Mouse (Mus musculus) ES-Bruce4 (cell line): ENCODE results near the gene Ryr3. TPM values are rescaled to one million over a fixed set of nuclear protein-coding genes. Genes with fewer than 3 reads are reported as not detected.

Experiments
- H3K27ac ChIP-seq: 2 replicates; pipeline ENCODE4 v1.5.1; 2012; ENCODE audit warnings: low read length, inconsistent platforms; ENCODE audit not compliant: insufficient read depth
- H3K27me3 ChIP-seq: 2 replicates; pipeline ENCODE4 v1.6.1; 2012; ENCODE audit warnings: mild to moderate bottlenecking, low read length, inconsistent platforms; ENCODE audit not compliant: control insufficient read depth, poor library complexity, insufficient read depth, severe bottlenecking
- H3K36me3 ChIP-seq: 2 replicates; pipeline ENCODE4 v1.6.1; 2012; ENCODE audit warnings: inconsistent platforms, mild to moderate bottlenecking, low read length, moderate library complexity; ENCODE audit not compliant: control insufficient read depth, poor library complexity, insufficient read depth, severe bottlenecking
- H3K4me1 ChIP-seq: one replicate; pipeline ENCODE4 v1.8.1; 2011; ENCODE audit warnings: low read length; ENCODE audit not compliant: control insufficient read depth, insufficient read depth
- H3K4me3 ChIP-seq: 2 replicates; pipeline ENCODE4 v1.5.1; 2011; ENCODE audit warnings: low read depth, mild to moderate bottlenecking, low read length
- H3K9ac ChIP-seq: 2 replicates; pipeline ENCODE4 v1.6.1; 2012; ENCODE audit warnings: low read depth, mild to moderate bottlenecking, inconsistent platforms; ENCODE audit not compliant: poor library complexity, severe bottlenecking
- H3K9me3 ChIP-seq: replicated peaks from 2 replicates; pipeline ENCODE4 v1.6.1; 2012; ENCODE audit warnings: mild to moderate bottlenecking, low read length, inconsistent platforms; ENCODE audit not compliant: control insufficient read depth, poor library complexity, insufficient read depth, severe bottlenecking
- CTCF ChIP-seq: IDR thresholded peaks from one replicate; pipeline ENCODE4 v1.8.1; 2011; ENCODE audit warnings: low read depth, low read length
- EP300 ChIP-seq: IDR thresholded peaks from 2 replicates; pipeline ENCODE4 v1.6.1; 2011; ENCODE audit warnings: low read depth, low read length; ENCODE audit not compliant: insufficient read depth
- POLR2A ChIP-seq: IDR thresholded peaks from one replicate; pipeline ENCODE4 v1.8.1; 2011; ENCODE audit warnings: low read length; ENCODE audit not compliant: insufficient read depth
- polyA plus RNA-seq: library from polyadenylated mRNA; stranded (reverse); fragments of >200 nt; gene quantifications from 2 replicates; pipeline ENCODE4 v1.2.4, GENCODE M21; 2011; ENCODE audit warnings: low read depth; ENCODE audit not compliant: missing spikeins, insufficient read depth, insufficient read length

Ryr3 gene
- polyA plus RNA-seq, 1 experiment, result 0.06 TPM

- no peaks in the 10 kb centered on the region for H3K27me3 ChIP-seq
- TF ChIP-seq CTCF, result no peak
- no peak for TF ChIP-seq POLR2A
- TF ChIP-seq EP300, result no peak
- no peak overlapping the region for H3K27ac ChIP-seq
- no peaks in the 10 kb centered on the region for H3K9me3 ChIP-seq
- H3K4me3 ChIP-seq, result no peak overlapping the region
- no peaks in the 10 kb centered on the region for H3K4me1 ChIP-seq
- peaks cover 3% of the 10 kb centered on the region; the same call in 1 of the 2 replicates for H3K36me3 ChIP-seq
- no peak overlapping the region for H3K9ac ChIP-seq
Observed at GRCm38 (mm10) chr2:112630669-112631068, 586.2 kb downstream of the Ryr3 start.

- TF ChIP-seq CTCF (no peak), POLR2A (no peak), EP300 (no peak)
- Histone ChIP-seq H3K9me3 (no peaks in the 10 kb centered on the region), H3K9ac (no peak overlapping the region), H3K36me3 (no peaks in the 10 kb centered on the region), H3K27ac (no peak overlapping the region), H3K27me3 (no peaks in the 10 kb centered on the region), H3K4me3 (no peak overlapping the region), H3K4me1 (no peaks in the 10 kb centered on the region)
Observed at GRCm38 (mm10) chr2:112625156-112625555, 591.7 kb downstream of the Ryr3 start.

GRCm38 (mm10) chr2:112617206-112617605, 599.7 kb downstream of the Ryr3 start:
- no peaks in the 10 kb centered on the region for H3K9me3 ChIP-seq
- TF ChIP-seq POLR2A (no peak), CTCF (no peak), EP300 (no peak)
- no peaks in the 10 kb centered on the region for H3K27me3 ChIP-seq
- H3K4me3 ChIP-seq, result no peak overlapping the region
- no peaks in the 10 kb centered on the region for H3K4me1 ChIP-seq
- no peaks in the 10 kb centered on the region for H3K36me3 ChIP-seq
- H3K9ac ChIP-seq, result no peak overlapping the region
- no peak overlapping the region for H3K27ac ChIP-seq

GRCm38 (mm10) chr2:112614375-112614774, 602.5 kb downstream of the Ryr3 start:
- Histone ChIP-seq H3K27me3 (no peaks in the 10 kb centered on the region), H3K36me3 (no peaks in the 10 kb centered on the region), H3K27ac (no peak overlapping the region), H3K9me3 (no peaks in the 10 kb centered on the region), H3K4me3 (no peak overlapping the region), H3K4me1 (no peaks in the 10 kb centered on the region), H3K9ac (no peak overlapping the region)
- TF ChIP-seq CTCF (no peak), POLR2A (no peak), EP300 (no peak)

GRCm38 (mm10) chr2:112612628-112613027, 604.3 kb downstream of the Ryr3 start:
- Histone ChIP-seq H3K9ac (no peak overlapping the region), H3K4me1 (no peaks in the 10 kb centered on the region), H3K4me3 (no peak overlapping the region), H3K27me3 (no peaks in the 10 kb centered on the region), H3K27ac (no peak overlapping the region), H3K9me3 (no peaks in the 10 kb centered on the region), H3K36me3 (no peaks in the 10 kb centered on the region)
- TF ChIP-seq CTCF (no peak), POLR2A (no peak), EP300 (no peak)

- Histone ChIP-seq H3K27ac (no peak overlapping the region), H3K4me3 (no peak overlapping the region), H3K9ac (no peak overlapping the region), H3K27me3 (no peaks in the 10 kb centered on the region), H3K36me3 (no peaks in the 10 kb centered on the region), H3K9me3 (no peaks in the 10 kb centered on the region), H3K4me1 (no peaks in the 10 kb centered on the region)
- TF ChIP-seq POLR2A (no peak), CTCF (no peak), EP300 (no peak)
Observed at GRCm38 (mm10) chr2:112606536-112606935, 610.4 kb downstream of the Ryr3 start.
